Mouse (Mus musculus) lung, postnatal 0 days (tissue): ENCODE data around the gene Gdf10.

ENCODE experiments used
- CTCF ChIP-seq: IDR thresholded peaks from 2 replicates; pipeline ENCODE4 v1.5.1; 2016; ENCODE audit warnings: antibody characterized with exemption, mild to moderate bottlenecking
- EP300 ChIP-seq: IDR thresholded peaks from 2 replicates; pipeline ENCODE4 v1.6.1; 2016; ENCODE audit warnings: antibody characterized with exemption, mild to moderate bottlenecking, control low read depth

DNA sequence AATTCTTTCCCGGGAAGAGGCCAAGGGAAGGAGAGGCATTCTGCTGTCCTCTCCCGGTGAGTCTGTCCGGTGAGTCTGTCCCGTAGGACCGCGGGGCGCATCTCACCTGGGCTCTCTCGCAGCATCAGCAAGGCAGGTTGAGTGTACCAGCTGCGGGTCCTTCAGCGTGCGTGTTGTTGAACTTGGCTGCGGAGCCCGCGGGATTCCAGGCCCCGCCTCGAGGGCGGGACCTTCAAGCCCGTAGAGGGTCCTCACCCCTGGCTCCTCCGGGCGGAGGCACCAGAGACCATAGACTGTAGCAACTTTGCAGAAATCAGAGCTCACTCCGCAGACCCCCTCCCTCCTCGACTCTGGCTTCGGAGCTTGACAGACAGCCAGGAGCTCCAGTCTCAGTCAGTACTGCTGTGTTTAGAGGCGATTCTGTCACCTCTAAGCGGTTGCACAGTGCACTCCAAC, 55.2 kb downstream of the Gdf10 start, which contains the start of gene Zfp488:
- TF ChIP-seq CTCF (no peak), EP300 (no peak)
